Mouse (Mus musculus) midbrain, embryonic 13.5 days (tissue): ENCODE results near the gene Edn1. TPM values are rescaled to one million over a fixed set of nuclear protein-coding genes. Genes with fewer than 3 reads are reported as not detected.

Experiments used
- ATAC-seq: fragments of 200-750 bp; cut with Nextera tagmentation; 2 replicates; pipeline ENCODE4 v1.8.0; 2017; ENCODE audit warnings: mild to moderate bottlenecking, moderate TSS enrichment, moderate library complexity
- H3K27ac ChIP-seq: fragments of 300-500 bp; sonication (generic); 2 replicates; pipeline ENCODE4 v1.5.1; 2015; ENCODE audit warnings: inconsistent platforms, mild to moderate bottlenecking, moderate library complexity
- H3K27me3 ChIP-seq: fragments of 300-500 bp; sonication (generic); 2 replicates; pipeline ENCODE4 v1.6.1; 2015; ENCODE audit warnings: mild to moderate bottlenecking, inconsistent platforms
- H3K36me3 ChIP-seq: fragments of 300-500 bp; sonication (generic); 2 replicates; pipeline ENCODE4 v1.6.1; 2015; ENCODE audit warnings: mild to moderate bottlenecking, inconsistent platforms
- H3K4me1 ChIP-seq: fragments of 300-500 bp; sonication (generic); replicated peaks from 2 replicates; pipeline ENCODE4 v1.6.1; 2015; ENCODE audit warnings: inconsistent platforms
- H3K4me2 ChIP-seq: fragments of 300-500 bp; sonication (generic); replicated peaks from 2 replicates; pipeline ENCODE4 v1.6.1; 2015; ENCODE audit warnings: moderate library complexity, mild to moderate bottlenecking, inconsistent platforms
- H3K4me3 ChIP-seq: fragments of 300-500 bp; sonication (generic); replicated peaks from 2 replicates; pipeline ENCODE4 v1.5.1; 2015; ENCODE audit warnings: mild to moderate bottlenecking, inconsistent platforms
- H3K9ac ChIP-seq: fragments of 300-500 bp; sonication (generic); replicated peaks from 2 replicates; pipeline ENCODE4 v1.6.1; 2015; ENCODE audit warnings: mild to moderate bottlenecking, inconsistent platforms
- H3K9me3 ChIP-seq: fragments of 300-500 bp; sonication (generic); 2 replicates; pipeline ENCODE4 v1.6.1; 2016; ENCODE audit warnings: mild to moderate bottlenecking, inconsistent platforms
- WGBS: fragments of 180-500 bp; shearing (Covaris S2); methylation state at CpG from one replicate; pipeline ENCODE4 v1.1.7; 2015; 5-methylcytosine and 5-hydroxymethylcytosine counted together
- polyA plus RNA-seq: library from polyadenylated mRNA; unstranded; fragments of >200 nt; fragmentation: Nextera tagmentation; extraction: Ambion mirVana; gene quantifications from 2 replicates; pipeline ENCODE4 v1.2.1, GENCODE M21; 2015

Edn1 gene
- 1.6 and 2.2 TPM in 2 replicates for polyA plus RNA-seq

GRCm38 (mm10) chr13:42301161-42301721 is at the start of gene Edn1:
Edn1 (plus strand) TSS chr13:42301476.
- H3K27me3 ChIP-seq = peaks cover 45% of the 10 kb centered on the region
- 0% methylated on average over 26 of the region's 26 CpGs for WGBS
- peak; percentile 53 for ATAC-seq
- H3K9me3 ChIP-seq = no peaks in the 10 kb centered on the region
- peak within 1 kb of the TSS; percentile 59 for H3K9ac ChIP-seq
- H3K27ac ChIP-seq = no peak within 1 kb of the TSS
- peak within 1 kb of the TSS; percentile 73 for H3K4me2 ChIP-seq
- H3K4me3 ChIP-seq = peak within 1 kb of the TSS; percentile 45
- no peaks in the 10 kb centered on the region for H3K36me3 ChIP-seq
- H3K4me1 ChIP-seq = peaks cover 22% of the 10 kb centered on the region

GRCm38 (mm10) chr13:42253821-42254220 is 47.5 kb upstream of the Edn1 start:
- Histone ChIP-seq H3K27me3 (no peaks in the 10 kb centered on the region), H3K9ac (no peak overlapping the region), H3K4me2 (no peak overlapping the region), H3K36me3 (no peaks in the 10 kb centered on the region), H3K9me3 (no peaks in the 10 kb centered on the region), H3K4me3 (no peak overlapping the region), H3K27ac (no peak overlapping the region), H3K4me1 (no peaks in the 10 kb centered on the region)
- ATAC-seq = no peak
- WGBS = 88% methylated on average over 5 of the region's 5 CpGs

DNA sequence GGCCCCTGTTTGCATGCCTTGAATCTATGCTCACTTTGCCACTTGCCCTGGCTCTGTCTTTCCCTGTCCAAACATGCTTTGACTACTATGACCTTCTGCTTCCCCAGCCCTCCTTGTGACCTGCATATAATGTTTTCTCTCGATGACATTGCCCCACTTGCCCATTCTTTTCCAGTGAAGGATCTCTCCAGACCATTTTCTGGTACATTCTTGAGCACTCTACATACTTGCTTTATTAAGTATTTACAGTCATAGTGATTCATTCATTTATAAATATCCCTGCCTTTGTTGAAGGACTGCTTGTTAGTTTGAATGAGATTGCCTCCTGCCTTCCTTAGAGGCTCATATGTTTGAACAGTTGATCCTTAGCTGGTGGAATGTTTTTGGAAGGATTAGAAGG is 46.2 kb upstream of the Edn1 start:
- no peak overlapping the region for H3K9ac ChIP-seq
- H3K36me3 ChIP-seq = no peaks in the 10 kb centered on the region
- no peak for ATAC-seq
- H3K4me1 ChIP-seq = no peaks in the 10 kb centered on the region
- H3K4me3 ChIP-seq = no peak overlapping the region
- no peak overlapping the region for H3K27ac ChIP-seq
- H3K27me3 ChIP-seq = no peaks in the 10 kb centered on the region
- 73% methylated on average over 1 of the region's 1 CpGs for WGBS
- H3K4me2 ChIP-seq = no peak overlapping the region
- no peaks in the 10 kb centered on the region for H3K9me3 ChIP-seq

DNA sequence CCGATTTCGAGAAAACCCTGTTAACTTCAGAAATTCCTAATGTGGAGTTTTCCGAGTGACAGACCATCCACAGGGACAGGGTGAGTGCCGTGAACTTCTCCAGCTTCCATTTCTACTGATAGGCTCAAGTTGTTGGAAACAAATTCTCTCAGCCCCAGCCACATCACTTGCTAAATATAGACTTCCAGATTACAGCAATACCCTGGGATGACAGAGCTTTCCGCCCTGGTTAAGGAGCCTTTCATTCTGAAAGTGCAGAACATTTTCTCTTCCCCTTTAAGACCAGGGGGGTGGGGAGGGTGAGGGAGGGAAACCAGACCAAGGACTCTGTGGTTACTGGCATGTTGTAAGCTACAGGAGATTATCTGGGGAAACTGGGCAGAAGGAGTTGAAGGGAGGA is 42.9 kb upstream of the Edn1 start:
- no peak for ATAC-seq
- H3K27ac ChIP-seq = no peak overlapping the region
- H3K9ac ChIP-seq = no peak overlapping the region
- H3K4me2 ChIP-seq = no peak overlapping the region
- H3K36me3 ChIP-seq = no peaks in the 10 kb centered on the region
- no peak overlapping the region for H3K4me3 ChIP-seq
- H3K4me1 ChIP-seq = no peaks in the 10 kb centered on the region
- no peaks in the 10 kb centered on the region for H3K9me3 ChIP-seq
- WGBS = 92% methylated on average over 5 of the region's 5 CpGs
- no peaks in the 10 kb centered on the region for H3K27me3 ChIP-seq

DNA sequence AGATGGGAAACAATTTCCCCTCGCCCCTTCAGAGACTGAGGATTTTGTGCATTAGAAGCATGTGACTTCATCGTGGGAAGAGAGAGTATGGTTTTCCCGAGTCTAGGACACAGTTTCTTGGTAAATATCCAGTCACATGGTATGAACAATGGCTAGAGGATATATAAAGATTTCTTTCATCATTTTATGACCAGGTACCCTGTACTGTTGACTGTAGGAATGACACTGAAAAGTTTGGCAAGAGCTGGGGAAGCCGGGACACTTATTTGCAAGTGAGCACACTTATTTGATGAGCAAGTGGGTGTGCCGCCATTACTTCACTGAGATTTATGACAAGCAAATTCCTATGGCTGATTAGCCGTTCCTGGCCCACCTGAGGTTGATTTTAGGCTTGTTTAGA is 40.6 kb upstream of the Edn1 start:
- no peak overlapping the region for H3K27ac ChIP-seq
- 89% methylated on average over 6 of the region's 6 CpGs for WGBS
- H3K9me3 ChIP-seq = no peaks in the 10 kb centered on the region
- no peak overlapping the region for H3K4me2 ChIP-seq
- H3K4me1 ChIP-seq = no peaks in the 10 kb centered on the region
- H3K9ac ChIP-seq = no peak overlapping the region
- no peak overlapping the region for H3K4me3 ChIP-seq
- no peaks in the 10 kb centered on the region for H3K36me3 ChIP-seq
- no peak for ATAC-seq
- H3K27me3 ChIP-seq = no peaks in the 10 kb centered on the region

- H3K4me3 ChIP-seq = no peak overlapping the region
- no peaks in the 10 kb centered on the region for H3K9me3 ChIP-seq
- no peaks in the 10 kb centered on the region for H3K4me1 ChIP-seq
- WGBS = 74% methylated on average over 9 of the region's 9 CpGs
- H3K27me3 ChIP-seq = no peaks in the 10 kb centered on the region
- no peak overlapping the region for H3K4me2 ChIP-seq
- H3K36me3 ChIP-seq = no peaks in the 10 kb centered on the region
- no peak overlapping the region for H3K27ac ChIP-seq
- no peak for ATAC-seq
- H3K9ac ChIP-seq = no peak overlapping the region
These were observed 31.2 kb upstream of the Edn1 start for GRCm38 (mm10) chr13:42270051-42270450.

GRCm38 (mm10) chr13:42276774-42277454 is 24.4 kb upstream of the Edn1 start:
- WGBS = 88% methylated on average over 9 of the region's 9 CpGs
- H3K9ac ChIP-seq = no peak overlapping the region

GRCm38 (mm10) chr13:42277751-42278150 is 23.5 kb upstream of the Edn1 start:
- H3K36me3 ChIP-seq = no peaks in the 10 kb centered on the region
- no peak overlapping the region for H3K27ac ChIP-seq
- no peaks in the 10 kb centered on the region for H3K27me3 ChIP-seq
- no peak overlapping the region for H3K4me3 ChIP-seq
- no peak overlapping the region for H3K9ac ChIP-seq
- 94% methylated on average over 2 of the region's 2 CpGs for WGBS
- no peaks in the 10 kb centered on the region for H3K9me3 ChIP-seq
- H3K4me1 ChIP-seq = no peaks in the 10 kb centered on the region
- ATAC-seq = no peak
- no peak overlapping the region for H3K4me2 ChIP-seq

More at GRCm38 (mm10) chr13:42276774-42277454, 24.4 kb upstream of the Edn1 start:
- H3K4me1 ChIP-seq = no peaks in the 10 kb centered on the region
- no peak overlapping the region for H3K4me2 ChIP-seq
- no peaks in the 10 kb centered on the region for H3K27me3 ChIP-seq
- no peak overlapping the region for H3K27ac ChIP-seq
- no peaks in the 10 kb centered on the region for H3K9me3 ChIP-seq
- no peak overlapping the region for H3K4me3 ChIP-seq
- ATAC-seq = no peak
- no peaks in the 10 kb centered on the region for H3K36me3 ChIP-seq

- WGBS = 96% methylated on average over 3 of the region's 3 CpGs
- H3K4me1 ChIP-seq = no peaks in the 10 kb centered on the region
- ATAC-seq = no peak
- no peak overlapping the region for H3K4me2 ChIP-seq
- H3K4me3 ChIP-seq = no peak overlapping the region
- no peaks in the 10 kb centered on the region for H3K36me3 ChIP-seq
- H3K9ac ChIP-seq = no peak overlapping the region
- H3K27ac ChIP-seq = no peak overlapping the region
- no peaks in the 10 kb centered on the region for H3K27me3 ChIP-seq
- no peaks in the 10 kb centered on the region for H3K9me3 ChIP-seq
These were observed 15.4 kb upstream of the Edn1 start for GRCm38 (mm10) chr13:42285896-42286295.

DNA sequence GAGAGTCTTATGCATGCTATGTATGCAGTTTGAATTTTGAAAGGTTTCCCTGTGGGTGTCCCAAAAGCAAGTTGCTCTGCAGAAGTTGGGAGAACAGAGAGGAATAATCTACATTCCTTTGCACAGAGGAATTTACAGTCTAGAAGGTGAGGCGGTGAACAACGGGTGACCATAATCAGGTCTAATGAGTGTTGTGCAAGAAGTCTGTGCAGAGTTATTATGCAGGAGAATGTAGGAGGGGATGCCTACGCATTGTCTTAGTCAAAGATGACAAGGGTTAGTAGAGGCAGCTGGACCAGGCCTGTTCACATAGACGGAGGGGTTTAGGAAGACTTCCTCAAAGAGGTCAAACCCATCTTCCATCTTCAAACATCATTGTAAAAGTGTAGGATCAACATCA is 14.5 kb upstream of the Edn1 start:
- Histone ChIP-seq H3K36me3 (no peaks in the 10 kb centered on the region), H3K9me3 (no peaks in the 10 kb centered on the region), H3K9ac (no peak overlapping the region), H3K4me3 (no peak overlapping the region), H3K4me2 (no peak overlapping the region), H3K27ac (no peak overlapping the region), H3K27me3 (no peaks in the 10 kb centered on the region), H3K4me1 (no peaks in the 10 kb centered on the region)
- no peak for ATAC-seq
- WGBS = 99% methylated on average over 4 of the region's 4 CpGs

DNA sequence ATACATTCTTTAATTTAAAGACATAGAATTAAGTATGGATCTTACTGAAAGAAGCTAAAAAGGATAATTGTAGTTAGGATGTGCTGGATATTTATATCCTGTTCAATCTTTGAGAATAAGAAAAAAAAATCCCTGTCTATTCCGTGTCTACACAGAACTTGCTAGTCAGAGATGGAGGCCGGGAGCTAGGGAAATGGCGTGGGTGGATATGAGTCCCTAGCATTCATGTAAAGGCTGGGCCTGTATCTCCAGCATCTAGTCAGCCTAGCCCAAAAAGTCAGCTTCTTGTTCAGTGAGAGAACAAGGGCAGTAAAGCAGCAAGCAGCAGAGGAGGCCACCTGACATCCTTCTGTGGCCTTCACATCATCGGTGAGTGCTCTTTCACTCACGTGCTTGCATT is 8.7 kb upstream of the Edn1 start:
- no peak overlapping the region for H3K9ac ChIP-seq
- H3K4me1 ChIP-seq = no peaks in the 10 kb centered on the region
- no peak overlapping the region for H3K4me2 ChIP-seq
- no peak overlapping the region for H3K4me3 ChIP-seq
- no peak overlapping the region for H3K27ac ChIP-seq
- H3K27me3 ChIP-seq = no peaks in the 10 kb centered on the region
- 92% methylated on average over 5 of the region's 5 CpGs for WGBS
- H3K9me3 ChIP-seq = no peaks in the 10 kb centered on the region
- H3K36me3 ChIP-seq = no peaks in the 10 kb centered on the region
- ATAC-seq = no peak

DNA sequence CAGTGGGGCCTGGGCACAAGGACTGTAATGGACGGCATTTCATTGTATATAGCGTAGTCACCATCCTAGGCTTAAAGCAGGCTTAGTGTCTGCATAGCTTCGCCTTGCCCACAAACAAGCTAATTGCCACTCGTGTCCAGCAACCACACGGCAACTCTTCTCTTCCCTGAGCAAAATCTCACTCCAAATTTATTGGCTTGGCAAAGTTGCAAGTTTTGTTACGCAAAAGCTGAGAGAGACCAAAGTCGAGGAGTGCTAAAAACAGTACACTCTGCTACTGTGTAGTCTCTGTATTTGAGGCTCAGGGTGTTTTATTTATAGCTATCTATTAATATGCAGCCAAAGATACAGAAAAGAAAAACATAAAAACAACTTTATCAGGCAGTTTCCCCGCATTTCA is 3.0 kb upstream of the Edn1 start:
- ATAC-seq = no peak
- 71% methylated on average over 8 of the region's 8 CpGs for WGBS
- H3K9me3 ChIP-seq = no peaks in the 10 kb centered on the region
- no peak overlapping the region for H3K4me3 ChIP-seq
- peaks cover 34% of the 10 kb centered on the region for H3K27me3 ChIP-seq
- H3K36me3 ChIP-seq = no peaks in the 10 kb centered on the region
- no peak overlapping the region for H3K27ac ChIP-seq
- peaks cover 22% of the 10 kb centered on the region for H3K4me1 ChIP-seq
- H3K4me2 ChIP-seq = no peak overlapping the region
- H3K9ac ChIP-seq = no peak overlapping the region

GRCm38 (mm10) chr13:42298766-42299165 is 2.5 kb upstream of the Edn1 start:
- H3K4me1 ChIP-seq = peaks cover 22% of the 10 kb centered on the region
- H3K27me3 ChIP-seq = peaks cover 39% of the 10 kb centered on the region
- H3K27ac ChIP-seq = no peak overlapping the region
- H3K9ac ChIP-seq = no peak overlapping the region
- no peak overlapping the region for H3K4me3 ChIP-seq
- no peaks in the 10 kb centered on the region for H3K36me3 ChIP-seq
- H3K9me3 ChIP-seq = no peaks in the 10 kb centered on the region
- ATAC-seq = no peak
- H3K4me2 ChIP-seq = no peak overlapping the region
